In genomic region chr16:16896015-16896381, GRCm38 (mm10) we compare ENCODE assay signal across 8 mouse cellular contexts. TPM values are rescaled to one million over a fixed set of nuclear protein-coding genes. Genes with fewer than 3 reads are reported as not detected.
DNase-seq lines count a peak whose midpoint lies in the region; ATAC-seq lines count a peak whose summit lies in the region.
"Had no signal": no experiment of that assay in that cellular context is flagged by ENCODE, and none has a peak within 500 bp of the region (broad histone marks: within the 10 kb centered on the region; RNA-seq: fewer than 3 reads in every experiment).

No protein-coding gene starts in this region.

- H3K9me3 ChIP-seq in neural tube, embryonic 11.5 days (ENCODE audit: control insufficient read depth, low read length) = no peaks in the 10 kb centered on the region
- H3K9me3 ChIP-seq in forebrain, embryonic 10.5 days = no peaks in the 10 kb centered on the region
- no peaks in the 10 kb centered on the region for H3K9me3 ChIP-seq in liver, embryonic 13.5 days (replicated peaks)
- H3K9me3 ChIP-seq in stomach, embryonic 16.5 days (replicated peaks; ENCODE audit: control insufficient read depth, low read length) = no peaks in the 10 kb centered on the region

- H3K36me3 ChIP-seq in neural tube, embryonic 11.5 days (ENCODE audit: control insufficient read depth, insufficient read depth, low read length) = no peaks in the 10 kb centered on the region; the same call in none of the 2 replicates
- peaks cover 30% of the 10 kb centered on the region for H3K36me3 ChIP-seq in forebrain, embryonic 10.5 days (replicated peaks)
- H3K36me3 ChIP-seq in liver, embryonic 13.5 days = peaks cover 30% of the 10 kb centered on the region
- H3K36me3 ChIP-seq in stomach, embryonic 16.5 days (ENCODE audit: control insufficient read depth, insufficient read depth, low read length) = 0 out of 2 replicates have a peak, but pooled peaks cover under 1% of the 10 kb centered on the region

- H3K9ac ChIP-seq in neural tube, embryonic 11.5 days (ENCODE audit: low read length) = peak overlapping the region; percentile 53
- H3K9ac ChIP-seq in liver, embryonic 13.5 days = peak overlapping the region; percentile 42; the same call in 1 of the 2 replicates
- H3K9ac ChIP-seq in stomach, embryonic 16.5 days (ENCODE audit: low read length) = peak overlapping the region; percentile 32

- H3K4me1 ChIP-seq in neural tube, embryonic 11.5 days (ENCODE audit: control insufficient read depth, insufficient read depth, low read length) = no peaks in the 10 kb centered on the region
- H3K4me1 ChIP-seq in forebrain, embryonic 10.5 days = peaks cover 21% of the 10 kb centered on the region
- peaks cover 22% of the 10 kb centered on the region for H3K4me1 ChIP-seq in liver, embryonic 13.5 days (replicated peaks)
- H3K4me1 ChIP-seq in stomach, embryonic 16.5 days (ENCODE audit: control insufficient read depth, insufficient read depth, low read length) = peaks cover 13% of the 10 kb centered on the region

- no peak overlapping the region for H3K4me3 ChIP-seq in neural tube, embryonic 11.5 days (ENCODE audit: low read depth, low read length)
- peak overlapping the region; percentile 73 for H3K4me3 ChIP-seq in forebrain, embryonic 10.5 days
- peak overlapping the region; percentile 66 for H3K4me3 ChIP-seq in liver, embryonic 13.5 days (replicated peaks)
- H3K4me3 ChIP-seq in stomach, embryonic 16.5 days (replicated peaks; ENCODE audit: low read length) = peak overlapping the region; percentile 76

- H3K4me2 ChIP-seq in neural tube, embryonic 11.5 days (ENCODE audit: low read depth) = no peak overlapping the region; the same call in 1 of the 2 replicates
- peak overlapping the region; percentile 91 for H3K4me2 ChIP-seq in liver, embryonic 13.5 days
- no peak overlapping the region; the same call in 1 of the 2 replicates for H3K4me2 ChIP-seq in stomach, embryonic 16.5 days (ENCODE audit: low read depth, low read length)

- WGBS in neural tube, embryonic 11.5 days = 24% methylated on average over 4 of the region's 4 CpGs
- WGBS in forebrain, embryonic 10.5 days = 25% methylated on average over 4 of the region's 4 CpGs
- WGBS in liver, embryonic 13.5 days (ENCODE audit: insufficient replicate concordance) = 9% methylated on average over 4 of the region's 4 CpGs
- WGBS in stomach, embryonic 16.5 days = 28% methylated on average over 4 of the region's 4 CpGs

- H3K27me3 ChIP-seq in neural tube, embryonic 11.5 days (ENCODE audit: control insufficient read depth, insufficient read depth, low read length) = no peaks in the 10 kb centered on the region
- no peaks in the 10 kb centered on the region for H3K27me3 ChIP-seq in forebrain, embryonic 10.5 days (ENCODE audit: poor library complexity, severe bottlenecking)
- H3K27me3 ChIP-seq in liver, embryonic 13.5 days = no peaks in the 10 kb centered on the region
- H3K27me3 ChIP-seq in stomach, embryonic 16.5 days (ENCODE audit: control insufficient read depth, insufficient read depth, low read length) = no peaks in the 10 kb centered on the region

- peak; percentile 79; the same call in 1 of the 2 replicates for ATAC-seq in neural tube, embryonic 11.5 days (ENCODE audit: insufficient read depth, low FRiP score, low TSS enrichment)
- peak; percentile 48; the same call in 1 of the 2 replicates for ATAC-seq in liver, embryonic 13.5 days (ENCODE audit: low read depth)
- no peak for ATAC-seq in stomach, embryonic 16.5 days (ENCODE audit: insufficient read depth, low FRiP score)

- H3K27ac ChIP-seq in neural tube, embryonic 11.5 days (ENCODE audit: low read depth, low read length) = no peak overlapping the region
- H3K27ac ChIP-seq in forebrain, embryonic 10.5 days = peak overlapping the region; percentile 80
- H3K27ac ChIP-seq in liver, embryonic 13.5 days = peak overlapping the region; percentile 48; the same call in 1 of the 2 replicates
- no peak overlapping the region; the same call in 1 of the 2 replicates for H3K27ac ChIP-seq in stomach, embryonic 16.5 days (ENCODE audit: low read length)

- DNase-seq in neural tube, embryonic 11.5 days (ENCODE audit: low spot score) = no peak
- DNase-seq in neural tube, embryonic 10.5 days (ENCODE audit: extremely low spot score, low spot score) = no peak
- no peak for DNase-seq in forebrain, embryonic 10.5 days (ENCODE audit: extremely low spot score, low spot score)
- no peak for DNase-seq in liver, embryonic 13.5 days
- DNase-seq in thymus, postnatal 25 days = no peak
- no peak for DNase-seq in MN1 (ENCODE audit: low spot score)

RNA-seq across cellular contexts. Expression of gene Ppm1f, which starts 0.3 kb away (rescaled TPM):
- 21.7 and 24.3 TPM in 2 replicates for polyA plus RNA-seq in neural tube, embryonic 11.5 days (2014; fragmentation: Nextera tagmentation; extraction: Ambion mirVana)
- 29.0 and 29.6 TPM in 2 replicates for polyA plus RNA-seq in forebrain, embryonic 10.5 days (2016; fragmentation: Nextera tagmentation; extraction: Ambion mirVana)
- polyA plus RNA-seq in liver, embryonic 13.5 days (2015; fragmentation: Nextera tagmentation; extraction: Ambion mirVana) = 8.2 and 9.9 TPM in 2 replicates
- polyA plus RNA-seq in stomach, embryonic 16.5 days (2015; fragmentation: Nextera tagmentation; extraction: Ambion mirVana) = 21.8 and 23.1 TPM in 2 replicates

RNA-seq across cellular contexts. Expression of gene Vpreb1, which starts 25.4 kb away (rescaled TPM):
- polyA plus RNA-seq in neural tube, embryonic 11.5 days (2014; fragmentation: Nextera tagmentation; extraction: Ambion mirVana) = 1.2 and 1.7 TPM in 2 replicates
- 0.68 and 1.7 TPM in 2 replicates for polyA plus RNA-seq in forebrain, embryonic 10.5 days (2016; fragmentation: Nextera tagmentation; extraction: Ambion mirVana)
- 0.71 and 1.3 TPM in 2 replicates for polyA plus RNA-seq in liver, embryonic 13.5 days (2015; fragmentation: Nextera tagmentation; extraction: Ambion mirVana)
- polyA plus RNA-seq in stomach, embryonic 16.5 days (2015; fragmentation: Nextera tagmentation; extraction: Ambion mirVana) = 2.7 and 3.8 TPM in 2 replicates

RNA-seq across cellular contexts. Expression of gene Top3b, which starts 25.5 kb away (rescaled TPM):
- polyA plus RNA-seq in neural tube, embryonic 11.5 days (2014; fragmentation: Nextera tagmentation; extraction: Ambion mirVana) = 63.5 and 67.0 TPM in 2 replicates
- 66.8 and 73.7 TPM in 2 replicates for polyA plus RNA-seq in forebrain, embryonic 10.5 days (2016; fragmentation: Nextera tagmentation; extraction: Ambion mirVana)
- 26.6 and 30.4 TPM in 2 replicates for polyA plus RNA-seq in liver, embryonic 13.5 days (2015; fragmentation: Nextera tagmentation; extraction: Ambion mirVana)
- polyA plus RNA-seq in stomach, embryonic 16.5 days (2015; fragmentation: Nextera tagmentation; extraction: Ambion mirVana) = 51.4 and 53.8 TPM in 2 replicates

RNA-seq across cellular contexts. Expression of gene Igll1, which starts 32.2 kb away (rescaled TPM):
- not detected in 2 replicates for polyA plus RNA-seq in neural tube, embryonic 11.5 days (2014; fragmentation: Nextera tagmentation; extraction: Ambion mirVana)
- 0.20 TPM in 1 of 2 replicates, not detected in the other for polyA plus RNA-seq in forebrain, embryonic 10.5 days (2016; fragmentation: Nextera tagmentation; extraction: Ambion mirVana)
- 0.59 and 0.74 TPM in 2 replicates for polyA plus RNA-seq in liver, embryonic 13.5 days (2015; fragmentation: Nextera tagmentation; extraction: Ambion mirVana)
- 1.0 and 2.3 TPM in 2 replicates for polyA plus RNA-seq in stomach, embryonic 16.5 days (2015; fragmentation: Nextera tagmentation; extraction: Ambion mirVana)
- polyA plus RNA-seq: brain, embryonic 14.5 days had no signal

Comparison
In these comparisons a context has a peak if more than half of its experiments do, and no peak if none do; other contexts are left out.
1. H3K27ac ChIP-seq: peak in forebrain, embryonic 10.5 days (single experiment) and liver, embryonic 13.5 days (single experiment); none in neural tube, embryonic 11.5 days (single experiment) and stomach, embryonic 16.5 days (single experiment).
2. Peak in every context shown above with its lines, with median percentiles within 50 percentile points of each other: H3K9ac ChIP-seq.